Mouse (Mus musculus) frontal cortex, postnatal 25 days (tissue): ENCODE measurements around the gene Ube2v1.
"Not testable (repeated sequence)": the region's sequence is repeated elsewhere in the genome, so short reads cannot be mapped to it uniquely, and the experiment has no call there.

ENCODE experiments used
- DNase-seq, 2 experiments: peaks; one replicate each; pipeline ENCODE4 v3.0.0; 2022; ENCODE audit warnings: low spot score in 2 of 2

Gene Ube2v1

DNA sequence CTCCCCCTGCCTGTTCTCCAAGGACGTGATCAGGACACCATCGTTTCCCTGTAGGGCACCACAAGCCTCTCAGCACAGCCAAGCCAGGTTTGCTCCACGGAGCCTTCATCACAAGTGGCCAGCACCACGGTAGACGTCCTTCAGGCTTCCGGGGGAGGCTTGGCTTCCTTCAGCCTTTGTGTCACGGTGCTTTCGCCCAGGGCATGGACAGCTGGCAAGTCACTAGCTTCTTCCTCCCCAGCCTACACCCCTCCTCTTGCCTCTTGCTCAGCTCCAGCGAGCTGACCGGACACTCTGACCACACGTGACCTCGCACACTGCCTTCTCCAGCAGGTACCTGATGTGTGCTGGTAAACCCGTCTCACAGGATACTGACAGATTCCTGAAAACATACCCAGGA lies 9.5 kb downstream of the Ube2v1 start:
- DNase-seq, result no peak

DNA sequence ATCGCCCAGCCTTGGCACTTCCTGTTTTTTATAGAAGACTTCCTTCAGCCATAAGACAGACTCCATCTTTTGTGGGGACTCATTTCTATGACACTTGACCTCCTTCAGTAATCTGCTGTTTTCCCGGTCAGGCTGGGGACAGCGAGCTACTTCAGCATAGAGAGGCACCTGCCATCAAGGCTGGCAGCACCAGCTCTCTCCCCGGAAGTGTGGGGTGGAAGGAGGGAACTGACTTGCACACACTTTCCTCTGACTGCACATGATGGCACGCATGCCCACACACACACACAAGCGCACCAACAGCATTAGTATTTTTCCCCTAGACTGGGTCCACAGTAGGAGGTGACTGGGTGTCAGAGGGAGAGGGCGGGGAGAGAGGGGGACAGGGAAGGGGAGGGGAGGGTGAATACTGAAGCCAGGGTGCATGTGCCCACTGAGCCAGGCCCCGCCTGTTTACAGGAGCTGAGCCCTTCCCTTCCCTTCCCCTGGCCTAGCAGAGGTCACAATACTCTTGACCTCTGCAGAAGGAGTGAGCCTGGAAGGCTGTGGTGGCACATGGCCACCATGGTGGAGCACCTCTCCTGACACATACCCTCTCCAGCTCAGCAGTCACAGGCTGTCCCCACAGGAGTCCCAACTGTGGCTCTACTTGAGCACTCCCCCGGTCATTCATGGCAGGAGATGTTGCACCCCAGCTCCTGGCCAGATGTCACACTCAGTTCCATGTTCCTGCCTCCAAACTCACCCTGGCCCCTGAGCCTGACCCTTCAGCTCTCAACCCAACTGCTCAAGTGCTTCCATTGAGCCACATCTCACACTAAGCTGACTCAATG lies 10.4 kb downstream of the Ube2v1 start:
- no peak for DNase-seq

DNA sequence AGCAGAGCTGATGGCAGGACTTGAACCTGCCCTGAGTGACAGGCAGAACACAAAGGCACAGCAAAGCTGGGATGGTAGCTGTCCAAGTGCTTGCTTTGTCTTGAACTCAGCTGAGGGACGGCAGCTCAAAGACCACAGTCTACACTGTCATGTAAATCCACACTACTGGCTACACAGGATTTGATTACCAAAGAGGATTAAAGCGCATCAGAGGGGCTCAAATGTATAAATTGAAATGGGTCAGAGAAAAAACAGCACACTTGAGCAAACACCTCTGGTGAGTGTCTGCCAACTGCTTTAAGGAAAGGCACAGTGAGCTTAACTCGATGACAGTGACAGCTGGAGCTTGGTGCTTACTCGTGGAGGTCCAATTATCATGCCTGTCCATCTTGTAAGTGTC lies 14.4 kb downstream of the Ube2v1 start:
- DNase-seq, result no peak

DNA sequence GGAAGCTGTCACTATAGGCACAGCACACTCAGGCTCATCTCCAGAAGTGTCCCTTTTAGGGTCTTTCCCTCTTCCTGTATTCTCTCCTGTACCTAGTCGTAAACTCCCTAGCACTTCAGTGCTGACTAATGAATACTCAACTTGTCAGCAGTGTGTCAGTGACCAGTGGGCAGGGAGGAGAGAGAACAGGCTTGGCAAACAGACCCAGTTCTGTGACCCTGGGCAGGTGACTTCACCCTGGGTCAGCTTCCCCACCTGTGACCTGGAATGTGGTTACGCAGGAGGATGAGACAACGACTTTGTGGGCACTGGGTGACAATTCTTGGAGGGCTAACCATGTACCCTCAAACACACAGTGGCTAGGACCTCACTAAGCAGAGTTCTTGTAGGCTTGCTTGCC lies 14.9 kb downstream of the Ube2v1 start:
- DNase-seq, result no peak

DNA sequence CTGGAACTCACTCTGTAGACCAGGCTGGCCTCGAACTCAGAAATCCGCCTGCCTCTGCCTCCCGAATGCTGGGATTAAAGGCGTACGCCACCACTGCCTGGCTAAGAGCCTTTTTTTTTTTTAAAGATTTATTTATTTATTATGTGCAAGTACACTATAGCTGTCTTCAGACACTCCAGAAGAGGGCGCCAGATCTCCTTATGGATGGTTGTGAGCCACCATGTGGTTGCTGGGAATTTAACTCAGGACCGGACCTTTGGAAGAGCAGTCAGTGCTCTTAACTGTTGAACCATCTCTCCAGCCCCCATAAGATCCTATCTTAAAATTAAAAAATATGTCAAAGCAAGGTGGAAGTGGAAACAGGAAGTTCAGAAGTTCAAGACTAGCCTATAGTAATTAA lies 18.6 kb downstream of the Ube2v1 start:
- DNase-seq, result not testable (repeated sequence)

DNA sequence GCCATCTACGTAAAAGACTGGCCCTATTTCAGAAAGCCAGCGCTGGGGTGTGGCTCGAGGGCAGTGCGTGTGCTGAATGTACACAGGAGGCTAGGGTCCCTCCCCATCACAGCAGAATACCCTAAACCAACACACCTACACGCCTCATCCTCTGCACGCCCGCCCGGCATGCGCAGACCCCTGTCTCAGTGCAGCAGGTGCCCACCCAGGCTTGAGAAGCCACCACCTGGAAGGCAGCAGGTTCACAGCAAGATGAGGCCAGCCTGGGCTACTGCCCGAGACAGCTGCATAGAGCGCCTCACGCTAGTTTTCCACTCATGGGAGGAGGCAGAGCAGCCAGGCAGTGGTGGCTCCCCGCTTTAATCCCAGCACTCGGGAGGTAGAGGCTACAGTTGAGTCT lies 19.8 kb downstream of the Ube2v1 start:
- no peak for DNase-seq

DNA sequence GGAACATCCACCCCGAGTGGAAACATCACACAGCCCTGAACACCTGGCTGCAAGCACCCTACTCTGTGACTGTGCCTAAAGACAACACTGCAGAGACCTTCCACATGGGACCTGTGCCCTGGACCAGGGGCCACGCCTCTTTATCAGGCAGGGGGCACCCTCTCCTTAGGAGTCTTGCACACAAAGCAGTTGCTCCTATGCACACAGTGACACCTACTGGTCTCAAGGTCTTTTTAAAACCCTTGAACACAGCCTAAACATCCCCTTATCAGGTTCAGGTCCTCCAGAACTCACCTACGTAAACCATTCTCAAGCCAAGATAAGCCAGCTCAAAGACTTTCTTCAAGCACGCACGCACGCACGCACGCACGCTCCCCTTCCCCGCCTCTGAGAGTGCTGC lies 20.6 kb downstream of the Ube2v1 start:
- no peak for DNase-seq

DNA sequence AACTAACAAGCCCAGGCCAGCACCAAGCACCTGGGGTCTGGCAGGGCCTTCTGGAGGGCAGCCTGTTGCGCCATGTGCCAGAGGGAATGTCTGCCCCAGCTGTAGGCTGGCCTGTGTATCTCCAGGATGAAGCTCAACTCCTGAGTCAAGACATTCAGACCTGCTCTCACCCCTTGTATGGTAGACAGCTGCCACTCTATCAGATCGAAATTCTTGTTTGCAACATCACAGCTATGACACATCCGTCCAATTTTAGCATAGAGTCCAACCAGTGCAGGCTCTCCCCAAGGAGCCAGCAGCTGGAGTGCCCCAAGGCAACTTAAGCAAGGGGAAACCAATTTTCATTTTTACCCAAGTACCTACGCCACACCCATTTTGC lies 25.2 kb downstream of the Ube2v1 start:
- no peak for DNase-seq

DNA sequence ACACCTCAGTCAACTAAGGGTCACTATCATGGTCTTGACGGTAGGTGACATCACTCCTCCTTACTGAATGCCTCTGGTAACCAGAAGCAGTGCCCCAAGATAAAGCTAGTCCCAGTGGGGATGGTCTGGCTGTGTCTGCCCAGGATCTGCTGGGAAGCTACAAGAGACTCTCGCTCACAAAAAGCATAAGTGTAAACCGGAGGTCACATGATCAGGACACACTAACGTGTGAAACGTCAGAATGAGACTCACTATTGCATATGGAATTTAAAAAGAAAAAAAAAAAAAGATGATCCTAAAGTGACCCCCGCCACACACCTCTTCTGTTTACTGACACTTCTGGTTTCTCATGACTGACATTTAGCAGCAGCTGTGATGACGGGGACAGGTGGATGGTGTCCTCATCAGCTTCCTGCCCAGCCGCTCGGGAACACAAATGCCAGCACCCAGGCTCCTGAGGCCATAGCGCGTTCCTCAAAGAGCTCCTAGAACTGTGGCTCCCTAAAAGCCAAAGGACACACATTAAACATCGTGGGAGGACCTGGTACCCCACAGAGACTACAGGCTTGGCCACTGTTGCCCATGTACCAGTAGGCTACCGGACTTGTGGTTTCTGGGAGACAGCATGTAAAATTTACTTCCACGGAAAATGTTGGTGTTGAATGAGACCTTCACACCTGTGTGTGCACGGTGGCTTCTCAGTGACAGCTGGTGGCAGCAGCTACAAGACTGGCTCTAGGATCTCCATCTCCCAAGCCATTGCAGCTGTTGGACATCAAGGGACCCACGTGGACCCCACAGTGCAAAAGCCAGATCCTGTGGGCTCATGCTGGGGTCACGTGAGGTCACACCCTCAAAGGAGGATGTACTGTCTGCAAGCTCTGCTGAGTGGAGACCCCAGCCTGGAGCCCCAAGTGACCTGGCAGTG lies 25.8 kb downstream of the Ube2v1 start:
- DNase-seq, result no peak

DNA sequence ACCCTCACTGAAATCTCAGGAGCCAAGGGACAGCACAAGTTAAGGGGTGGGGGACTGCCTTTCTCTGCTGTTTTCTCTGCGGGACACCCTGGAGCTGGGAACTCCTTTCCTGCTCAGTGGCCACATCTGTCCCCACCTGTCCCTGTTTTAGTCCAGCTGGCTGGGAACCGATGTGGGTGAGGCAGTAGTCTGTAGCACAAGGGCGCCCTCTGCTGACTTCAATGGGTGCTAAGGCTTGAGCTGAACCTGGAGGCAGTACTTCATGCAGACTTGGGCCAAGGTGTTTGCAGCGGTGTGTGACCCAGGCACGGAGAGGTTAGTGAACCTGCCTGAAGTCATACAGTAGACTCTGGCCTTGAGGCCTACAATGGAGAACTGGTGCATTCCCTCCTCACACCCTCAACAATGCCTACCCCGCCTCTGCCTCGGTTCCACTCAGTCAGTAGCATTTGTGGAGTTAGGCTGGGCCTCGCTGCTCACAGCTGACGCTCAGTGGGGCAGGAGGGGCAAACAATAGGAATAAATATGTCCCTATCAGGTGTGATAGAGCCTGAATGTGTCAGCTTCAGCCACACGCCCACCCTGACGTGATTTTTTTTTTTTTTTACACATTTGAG lies 26.6 kb downstream of the Ube2v1 start:
- DNase-seq, result peak; percentile 86 to 87

DNA sequence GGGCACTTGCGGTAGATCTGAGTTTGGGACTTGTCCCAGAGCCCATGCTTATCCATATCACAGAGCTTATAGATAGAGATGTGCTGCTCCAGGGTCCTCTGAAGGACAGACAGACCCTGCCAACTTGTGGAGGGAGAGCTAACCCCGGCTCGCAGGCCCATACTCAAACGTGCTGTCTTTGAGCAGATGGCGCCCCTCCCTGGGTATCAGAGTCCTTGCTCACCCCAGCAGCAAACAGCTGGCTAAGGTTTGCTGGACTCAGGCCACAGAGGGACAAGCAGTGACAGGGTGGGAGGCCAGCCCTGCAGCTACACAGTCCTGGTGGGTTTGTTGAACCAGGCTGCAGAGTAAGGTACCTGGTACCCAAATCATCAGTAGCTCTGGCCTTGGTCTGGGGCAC lies 28.9 kb downstream of the Ube2v1 start:
- DNase-seq, result no peak

DNA sequence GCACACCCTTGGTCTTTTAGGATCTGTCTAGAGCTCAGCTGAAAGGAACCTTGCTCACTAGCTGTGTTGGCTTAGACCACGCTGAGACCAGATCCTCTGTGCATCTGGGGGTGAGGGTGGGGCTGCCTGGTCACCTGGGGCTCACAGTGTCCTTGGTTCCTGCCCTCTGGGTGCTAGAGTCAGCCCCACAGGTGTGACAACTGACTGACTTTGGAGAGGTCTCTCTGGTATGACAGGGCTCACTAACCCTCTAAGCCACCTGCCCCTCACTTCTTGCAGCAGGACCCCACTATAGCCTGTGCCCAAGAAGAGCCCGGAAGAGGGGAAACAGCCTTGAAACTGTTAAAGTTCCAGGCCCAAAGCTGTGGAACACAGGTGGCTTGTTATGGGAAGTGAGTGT lies 29.5 kb downstream of the Ube2v1 start:
- no peak for DNase-seq

DNA sequence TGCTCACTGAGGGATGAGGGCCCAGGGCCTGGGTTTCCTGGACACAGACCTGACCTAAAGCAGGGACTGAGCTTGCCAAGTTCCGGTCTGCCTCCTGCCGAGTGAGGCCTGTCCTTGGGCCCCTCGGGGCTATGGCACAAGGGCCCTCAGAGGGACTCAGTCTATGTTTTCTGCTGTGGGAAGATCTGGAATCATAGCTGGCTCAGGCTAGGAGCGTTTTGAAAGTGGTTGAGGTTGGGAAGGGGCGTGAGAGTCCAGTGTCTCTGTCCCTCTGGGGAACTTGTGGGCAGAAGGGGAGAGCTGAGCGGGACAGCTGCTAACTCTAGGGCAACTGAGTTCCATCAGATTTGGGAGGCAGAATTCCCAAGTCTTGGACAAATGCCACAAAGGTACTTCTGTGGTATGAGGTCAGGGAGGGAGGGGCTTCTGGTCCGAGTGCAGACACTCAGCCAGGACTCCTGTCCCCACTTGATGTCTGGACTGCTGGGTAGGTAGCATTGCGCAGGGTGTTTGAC lies 31.4 kb downstream of the Ube2v1 start:
- DNase-seq, result no peak

DNA sequence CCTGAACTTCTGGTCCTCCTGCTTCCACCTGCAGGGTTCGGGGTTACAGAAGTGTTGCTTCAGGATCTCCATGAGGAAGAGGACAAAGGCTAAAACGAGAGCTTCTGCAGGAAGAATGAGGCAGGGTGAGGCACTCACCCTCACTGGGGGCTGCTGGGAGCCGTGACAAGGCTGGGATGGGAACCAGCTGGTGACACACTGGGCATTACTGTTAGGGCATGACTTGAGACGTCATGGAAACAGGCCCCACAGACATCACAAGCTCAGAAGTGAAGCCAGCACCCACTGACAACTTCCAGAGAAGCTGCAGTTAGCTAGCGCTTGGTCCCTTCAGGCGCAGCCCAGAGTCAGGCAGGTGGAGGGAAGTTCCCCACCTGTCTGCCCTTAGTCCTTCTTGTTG lies 32.0 kb downstream of the Ube2v1 start:
- DNase-seq, result no peak

DNA sequence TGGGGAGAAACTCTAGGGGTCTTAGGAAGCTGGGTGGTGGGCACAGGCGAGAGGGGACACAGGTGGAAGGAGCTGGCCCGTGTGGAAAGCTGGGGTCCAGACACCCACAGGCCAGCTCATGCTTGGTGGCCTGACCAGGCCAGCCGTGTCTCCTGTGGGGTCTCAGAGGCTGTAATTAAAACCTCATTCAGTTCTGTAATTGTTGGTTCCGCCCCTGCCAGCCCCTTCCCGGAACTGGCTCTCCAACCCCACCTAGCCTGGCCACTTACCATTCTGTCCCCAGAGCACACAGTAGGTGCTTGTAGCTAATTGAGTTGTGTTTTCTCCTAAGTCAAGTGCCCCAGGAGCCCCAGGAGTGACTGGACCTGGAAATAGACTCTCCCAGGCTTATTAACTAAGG lies 32.7 kb downstream of the Ube2v1 start:
- no peak for DNase-seq

DNA sequence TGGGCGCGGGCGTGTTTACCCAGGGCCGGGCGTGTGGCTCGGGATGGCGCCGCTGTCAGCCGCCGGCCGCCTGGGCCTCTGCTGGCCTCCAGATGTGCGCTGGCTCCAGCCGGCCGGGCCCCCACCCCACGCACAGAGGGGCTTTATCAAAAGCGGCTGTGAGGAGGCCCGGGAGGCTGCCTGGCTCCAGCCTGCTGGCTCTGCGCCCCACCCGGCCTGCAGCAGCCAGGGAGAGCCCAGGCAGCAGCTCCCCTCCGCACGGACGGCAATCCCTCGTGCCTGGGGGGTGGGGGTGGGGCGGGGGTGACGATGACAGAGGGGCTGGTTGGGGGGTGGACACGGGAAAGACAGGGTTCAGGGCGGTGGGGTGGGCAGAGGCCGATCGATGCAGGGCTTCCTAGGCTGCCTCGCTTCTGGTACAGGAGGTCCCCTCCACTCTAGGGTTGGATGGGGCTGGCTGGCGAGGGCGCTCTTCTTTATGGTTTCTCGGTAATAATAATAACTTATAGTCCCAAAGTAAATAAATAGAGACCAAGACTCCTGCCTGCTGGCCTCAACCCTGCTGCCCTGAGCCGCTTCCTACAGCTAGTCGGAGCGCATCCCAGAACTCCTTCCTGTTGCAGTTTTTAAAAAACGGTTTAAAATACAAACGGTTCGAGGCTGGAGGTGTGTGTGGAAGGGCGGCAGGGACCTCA lies 34.3 kb downstream of the Ube2v1 start:
- DNase-seq, result no peak

DNA sequence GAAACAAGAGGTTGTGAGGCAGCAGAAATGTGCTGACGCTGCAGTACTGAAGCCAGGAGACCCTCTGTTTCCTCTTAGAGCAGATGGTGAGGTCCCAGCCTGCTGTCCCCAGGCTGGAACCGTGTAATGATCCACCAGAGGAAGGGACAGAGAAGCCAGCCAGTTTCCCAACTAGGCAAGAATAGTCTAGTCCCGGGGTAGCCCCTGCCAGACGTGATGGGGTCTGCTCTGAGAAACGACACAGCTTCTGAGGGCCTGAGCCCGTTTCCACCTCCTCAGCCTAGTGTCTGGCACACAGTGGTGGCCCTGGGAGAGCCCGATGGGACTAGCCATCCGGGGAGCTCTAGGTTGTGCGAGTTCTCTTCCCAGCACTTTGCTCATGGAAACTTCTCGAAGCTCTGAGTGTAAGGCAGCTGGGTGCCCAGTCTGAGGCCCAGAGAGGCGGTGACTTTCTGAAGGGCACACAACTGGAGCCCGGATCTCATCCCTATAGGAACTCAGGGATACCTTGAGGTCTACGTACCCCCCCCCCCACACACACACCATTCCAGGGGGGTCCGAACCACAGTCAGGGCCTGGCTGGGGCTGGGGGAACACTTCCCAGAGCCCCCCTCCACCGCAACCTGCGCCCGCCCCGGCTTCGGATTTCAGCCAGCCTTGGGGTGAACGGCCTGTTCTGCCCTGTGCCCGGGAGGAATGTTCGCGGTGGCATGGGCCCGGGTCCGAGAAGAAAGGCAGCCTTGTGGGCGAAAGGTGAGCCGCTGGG lies 35.0 kb downstream of the Ube2v1 start:
- no peak for DNase-seq

DNA sequence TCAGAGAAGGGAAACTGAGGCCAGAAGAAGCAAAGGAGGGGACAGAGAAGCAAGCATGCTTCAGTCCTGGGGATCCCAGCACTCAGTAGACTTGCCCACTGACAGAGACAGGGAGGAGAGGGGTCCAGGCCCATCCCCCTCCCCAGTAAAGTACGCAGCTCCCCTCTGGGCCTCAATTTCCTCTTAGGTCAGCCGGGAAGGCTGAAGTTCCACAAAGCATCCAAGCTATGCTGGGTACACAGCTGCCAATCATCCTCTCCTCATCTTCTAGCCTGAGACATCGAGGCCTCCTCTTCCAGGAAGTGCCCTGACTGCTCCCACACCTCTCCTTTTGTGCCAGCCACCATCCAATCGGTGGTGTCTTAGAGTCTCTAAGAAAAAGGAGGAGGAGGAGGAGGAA lies 35.6 kb downstream of the Ube2v1 start:
- no peak for DNase-seq

DNA sequence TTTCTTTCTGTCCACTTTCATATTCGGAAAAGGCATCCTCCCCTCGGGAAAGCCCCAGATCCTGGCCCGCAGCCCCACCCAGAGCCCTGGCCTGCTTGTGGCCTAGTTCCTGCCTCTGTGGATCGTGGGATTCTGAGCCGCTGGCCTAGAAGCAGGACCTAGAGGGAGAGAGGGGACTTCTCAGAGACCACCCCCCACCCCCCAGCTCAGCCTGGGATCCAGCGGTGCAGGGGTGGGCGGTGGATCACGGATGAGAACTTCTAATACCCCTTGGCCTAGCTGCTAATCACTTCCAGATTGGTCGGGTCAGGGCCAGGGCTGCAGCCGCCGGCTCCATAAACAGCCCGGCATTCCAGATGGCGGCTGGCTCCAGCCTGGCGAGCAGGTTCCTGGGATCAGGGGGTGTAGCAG lies 36.1 kb downstream of the Ube2v1 start:
- DNase-seq, result no peak

DNA sequence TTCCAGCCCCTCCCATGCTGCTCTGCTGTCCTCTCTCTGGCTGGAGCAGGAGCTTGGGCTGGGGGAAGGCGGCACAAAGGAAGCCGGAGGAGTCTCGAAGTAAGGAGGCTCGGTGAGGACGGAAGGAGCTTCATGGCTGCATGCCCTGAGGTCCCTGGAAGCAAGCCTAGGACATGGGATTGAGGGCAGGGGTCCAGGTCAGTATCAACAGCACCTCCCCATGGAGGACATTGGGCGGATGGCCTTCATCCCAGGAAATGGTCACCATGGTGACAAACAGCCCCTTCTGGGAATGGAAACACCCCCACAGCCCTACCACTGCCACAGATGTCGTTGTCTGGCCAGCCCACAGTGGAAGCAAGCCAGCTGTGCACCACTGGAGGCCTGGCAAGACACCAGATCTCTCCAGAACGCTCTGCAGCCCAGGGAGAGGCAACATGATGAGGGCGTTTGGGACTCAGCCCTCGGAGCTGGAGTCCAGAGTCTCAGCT lies 37.4 kb downstream of the Ube2v1 start:
- peak; percentile 36 to 39 for DNase-seq
